ENCODE assay signal across 8 mouse cellular contexts in genomic region chr11:105293101-105293581, GRCm38 (mm10). TPM values are rescaled to one million over a fixed set of nuclear protein-coding genes. Genes with fewer than 3 reads are reported as not detected.
A peak's percentile ranks its signal among the peaks of the same experiment; 100 is the strongest.
DNase-seq lines count a peak whose midpoint lies in the region; ATAC-seq and TF ChIP-seq lines count a peak whose summit lies in the region.

No protein-coding gene starts in this region.

- peak overlapping the region; percentile 49 for H3K4me3 ChIP-seq in forebrain, postnatal 0 days (ENCODE audit: low read depth, low read length)
- peak overlapping the region; percentile 53 for H3K4me3 ChIP-seq in hindbrain, embryonic 13.5 days
- H3K4me3 ChIP-seq in liver, embryonic 14.5 days (ENCODE audit: insufficient read depth in 1 of 2, low read depth in 2 of 2, low read length in 2 of 2): peak overlapping the region in 1 of 2 experiments; percentile 47; a peak in 1 of 4 replicates
- H3K4me3 ChIP-seq in olfactory bulb, adult 2 months (ENCODE audit: insufficient read depth, low read depth, low read length): peak overlapping the region; percentile 52

- no peak for TF ChIP-seq CTCF in forebrain, postnatal 0 days (IDR thresholded peaks at IDR 0.05; ENCODE audit: low read depth)
- TF ChIP-seq CTCF in liver, embryonic 14.5 days (IDR thresholded peaks at IDR 0.05; ENCODE audit: low read depth): no peak
- no peak for TF ChIP-seq CTCF in olfactory bulb, adult 2 months (IDR thresholded peaks at IDR 0.05; ENCODE audit: insufficient read depth, low read depth, low read length)

- peak; percentile 47 for DNase-seq in right cerebral cortex, postnatal 4 days
- no peak for DNase-seq in right cerebral cortex, adult 2 months (ENCODE audit: low spot score in 2 of 2)
- peak; percentile 33 for DNase-seq in forebrain, postnatal 0 days
- DNase-seq in liver, embryonic 14.5 days (ENCODE audit: low read depth in 3 of 3, low spot score in 3 of 3): no peak

- peaks cover 5% of the 10 kb centered on the region; the same call in 1 of the 2 replicates for H3K36me3 ChIP-seq in forebrain, postnatal 0 days (ENCODE audit: insufficient read depth)
- peaks cover 11% of the 10 kb centered on the region for H3K36me3 ChIP-seq in hindbrain, embryonic 13.5 days
- no peaks in the 10 kb centered on the region for H3K36me3 ChIP-seq in liver, embryonic 14.5 days (replicated peaks; ENCODE audit: control insufficient read depth, insufficient read depth, low read depth)

- no peaks in the 10 kb centered on the region for H3K4me1 ChIP-seq in forebrain, postnatal 0 days (ENCODE audit: insufficient read depth)
- H3K4me1 ChIP-seq in hindbrain, embryonic 13.5 days (replicated peaks): peaks cover 29% of the 10 kb centered on the region
- H3K4me1 ChIP-seq in liver, embryonic 14.5 days (replicated peaks; ENCODE audit: control insufficient read depth in 2 of 2, insufficient read depth in 2 of 2, low read length in 1 of 2): no peaks in the 10 kb centered on the region
- H3K4me1 ChIP-seq in olfactory bulb, adult 2 months (ENCODE audit: control insufficient read depth, insufficient read depth, low read length): peaks cover 18% of the 10 kb centered on the region

- H3K27ac ChIP-seq in forebrain, postnatal 0 days (ENCODE audit: low read depth, low read length): no peak overlapping the region
- H3K27ac ChIP-seq in hindbrain, embryonic 13.5 days: no peak overlapping the region
- H3K27ac ChIP-seq in liver, embryonic 14.5 days: no peak overlapping the region
- no peak overlapping the region for H3K27ac ChIP-seq in olfactory bulb, adult 2 months (ENCODE audit: insufficient read depth, low read depth, low read length)

- 2% methylated on average over 26 of the region's 26 CpGs for WGBS in forebrain, postnatal 0 days
- WGBS in hindbrain, embryonic 13.5 days: under 1% methylated on average over 24 of the region's 26 CpGs
- WGBS in liver, embryonic 14.5 days (ENCODE audit: insufficient replicate concordance): 2% methylated on average over 25 of the region's 26 CpGs
- WGBS in olfactory bulb, adult 2 months: 15% methylated on average over 26 of the region's 26 CpGs

- no peak overlapping the region for H3K9ac ChIP-seq in forebrain, postnatal 0 days
- H3K9ac ChIP-seq in hindbrain, embryonic 13.5 days: peak overlapping the region; percentile 77
- H3K9ac ChIP-seq in liver, embryonic 14.5 days (replicated peaks): no peak overlapping the region

- TF ChIP-seq POLR2A in olfactory bulb, adult 2 months (IDR thresholded peaks at IDR 0.05; ENCODE audit: insufficient read depth, low read depth, low read length): no peak

- peak; percentile 25; the same call in 1 of the 2 replicates for ATAC-seq in forebrain, postnatal 0 days
- ATAC-seq in hindbrain, embryonic 13.5 days (ENCODE audit: low FRiP score): peak; percentile 40; the same call in 1 of the 2 replicates
- ATAC-seq in liver, embryonic 14.5 days (ENCODE audit: insufficient read depth): no peak
- ATAC-seq in monocyte, adult 5-6 weeks (replicated peaks; ENCODE audit: insufficient number of reproducible peaks, low FRiP score, low TSS enrichment, poor library complexity, severe bottlenecking): no peak
- ATAC-seq in erythroid progenitor cell, adult 5-6 weeks (replicated peaks; ENCODE audit: low FRiP score, poor library complexity, severe bottlenecking): no peak

- H3K9me3 ChIP-seq in forebrain, postnatal 0 days (ENCODE audit: low read length): no peaks in the 10 kb centered on the region
- no peaks in the 10 kb centered on the region for H3K9me3 ChIP-seq in hindbrain, embryonic 13.5 days
- H3K9me3 ChIP-seq in liver, embryonic 14.5 days (ENCODE audit: control insufficient read depth, low read length): no peaks in the 10 kb centered on the region

- TF ChIP-seq EP300 in liver, embryonic 14.5 days (IDR thresholded peaks at IDR 0.05; ENCODE audit: low read depth): no peak

- H3K4me2 ChIP-seq in forebrain, postnatal 0 days (ENCODE audit: low read depth): peak overlapping the region; percentile 99
- H3K4me2 ChIP-seq in hindbrain, embryonic 13.5 days: peak overlapping the region; percentile 99
- peak overlapping the region; percentile 39; the same call in 1 of the 2 replicates for H3K4me2 ChIP-seq in liver, embryonic 14.5 days (ENCODE audit: low read depth)

- H3K27me3 ChIP-seq in forebrain, postnatal 0 days (ENCODE audit: insufficient read depth, low read length): no peaks in the 10 kb centered on the region
- peaks cover 28% of the 10 kb centered on the region for H3K27me3 ChIP-seq in hindbrain, embryonic 13.5 days
- H3K27me3 ChIP-seq in liver, embryonic 14.5 days (ENCODE audit: control insufficient read depth, insufficient read depth, low read length): peaks cover 42% of the 10 kb centered on the region

RNA-seq across cellular contexts. Expression of gene Mrc2, which starts 0.7 kb away (rescaled TPM):
- total RNA-seq in forebrain, postnatal 0 days (2014; rRNA removed): 8.2 and 13.2 TPM in 2 replicates
- 2.3 and 2.4 TPM in 2 replicates for polyA plus RNA-seq in forebrain, postnatal 0 days (2015; fragmentation: Nextera tagmentation; extraction: Ambion mirVana)
- 5.3 and 5.5 TPM in 2 replicates for polyA plus RNA-seq in hindbrain, embryonic 13.5 days (2015; fragmentation: Nextera tagmentation; extraction: Ambion mirVana)
- 0.80 and 0.82 TPM in 2 replicates for polyA plus RNA-seq in liver, embryonic 14.5 days (2012; rRNA removed)
- 0.28 and 0.37 TPM in 2 replicates for polyA plus RNA-seq in liver, embryonic 14.5 days (2014; fragmentation: Nextera tagmentation; extraction: Ambion mirVana)
- polyA plus RNA-seq in olfactory bulb, adult 2 months (2012; ENCODE audit: insufficient read depth, insufficient read length, low replicate concordance, missing spikeins): not detected in 2 replicates
- total RNA-seq in monocyte, adult 5-6 weeks (2017): 0.11 to 0.58 TPM (median 0.38 TPM) in 3 replicates
- total RNA-seq in erythroid progenitor cell, adult 5-6 weeks (2015; ENCODE audit: low replicate concordance): not detected in 2 replicates
- total RNA-seq in erythroid progenitor cell, adult 5-6 weeks (2017; ENCODE audit: low replicate concordance): not detected in 2 replicates

Comparison
In these comparisons a context has a peak if more than half of its experiments do, and no peak if none do; other contexts are left out.
1. DNase-seq: peak in right cerebral cortex, postnatal 4 days (single experiment) and forebrain, postnatal 0 days (single experiment); none in right cerebral cortex, adult 2 months (0 of 2) and liver, embryonic 14.5 days (0 of 3).
2. ATAC-seq: peak in forebrain, postnatal 0 days (single experiment) and hindbrain, embryonic 13.5 days (single experiment); none in liver, embryonic 14.5 days (single experiment), monocyte, adult 5-6 weeks (single experiment) and erythroid progenitor cell, adult 5-6 weeks (single experiment).
3. H3K4me2 ChIP-seq: peak in every context shown above with its lines; median percentile 99 in forebrain, postnatal 0 days; 99 in hindbrain, embryonic 13.5 days; 39 in liver, embryonic 14.5 days.